Mouse (Mus musculus) liver, embryonic 13.5 days (tissue): ENCODE measurements at regions not wholly inside any gene's neighbourhood (a gene's known extent, or its start where the extent isn't known, plus 50 kb on each side); places are given as distances from the start of the nearest gene placed in this dataset.

Experiments used
- ATAC-seq: fragments of 200-750 bp; cut with Nextera tagmentation; 2 replicates; pipeline ENCODE4 v1.8.0; 2017; ENCODE audit warnings: low read depth, mild to moderate bottlenecking, moderate number of reproducible peaks, moderate library complexity
- DNase-seq: peaks from one replicate; pipeline ENCODE4 v3.0.0; 2022
- H3K27ac ChIP-seq: fragments of 300-500 bp; sonication (generic); 2 replicates; pipeline ENCODE4 v1.5.1; 2015; ENCODE audit warnings: moderate library complexity, mild to moderate bottlenecking, inconsistent platforms
- H3K27me3 ChIP-seq: fragments of 300-500 bp; sonication (generic); 2 replicates; pipeline ENCODE4 v1.6.1; 2015; ENCODE audit warnings: mild to moderate bottlenecking, inconsistent platforms
- H3K36me3 ChIP-seq: fragments of 300-500 bp; sonication (generic); 2 replicates; pipeline ENCODE4 v1.6.1; 2015; ENCODE audit warnings: mild to moderate bottlenecking, inconsistent platforms
- H3K4me1 ChIP-seq: fragments of 300-500 bp; sonication (generic); replicated peaks from 2 replicates; pipeline ENCODE4 v1.6.1; 2015; ENCODE audit warnings: inconsistent platforms
- H3K4me2 ChIP-seq: fragments of 300-500 bp; sonication (generic); 2 replicates; pipeline ENCODE4 v1.6.1; 2015; ENCODE audit warnings: inconsistent platforms, mild to moderate bottlenecking, moderate library complexity
- H3K4me3 ChIP-seq: fragments of 300-500 bp; sonication (generic); replicated peaks from 2 replicates; pipeline ENCODE4 v1.5.1; 2015; ENCODE audit warnings: mild to moderate bottlenecking, inconsistent platforms
- H3K9ac ChIP-seq: fragments of 300-500 bp; sonication (generic); 2 replicates; pipeline ENCODE4 v1.6.1; 2015; ENCODE audit warnings: mild to moderate bottlenecking, inconsistent platforms
- H3K9me3 ChIP-seq: fragments of 300-500 bp; sonication (generic); replicated peaks from 2 replicates; pipeline ENCODE4 v1.6.1; 2016; ENCODE audit warnings: inconsistent platforms
- WGBS: fragments of 180-500 bp; shearing (Covaris S2); methylation state at CpG from one replicate; pipeline ENCODE4 v1.1.7; 2015; ENCODE audit not compliant: insufficient replicate concordance; 5-methylcytosine and 5-hydroxymethylcytosine counted together

DNA sequence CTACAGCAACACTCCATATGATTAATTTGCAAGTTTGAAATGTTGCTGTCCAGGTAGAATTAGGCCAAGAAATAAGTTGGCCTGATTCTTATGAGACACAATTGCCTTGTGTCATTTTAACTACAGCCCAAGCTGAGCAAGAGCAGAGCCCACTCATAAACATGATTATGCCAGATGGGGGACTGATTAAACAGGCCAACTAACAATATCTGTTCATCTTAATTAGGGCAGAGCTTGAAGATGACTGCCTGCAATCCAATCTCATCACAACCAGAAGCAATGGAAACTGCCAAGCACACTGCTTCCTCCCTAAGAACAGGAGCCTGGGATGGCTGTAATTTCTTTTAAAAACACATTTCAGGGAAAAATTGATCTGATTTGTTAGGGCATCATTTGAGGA is 333.1 kb downstream of the Sv2b start:
- Histone ChIP-seq H3K36me3 (no peaks in the 10 kb centered on the region), H3K27ac (no peak overlapping the region), H3K4me1 (no peaks in the 10 kb centered on the region), H3K4me3 (no peak overlapping the region), H3K9ac (no peak overlapping the region), H3K27me3 (no peaks in the 10 kb centered on the region), H3K9me3 (no peaks in the 10 kb centered on the region), H3K4me2 (no peak overlapping the region)
- ATAC-seq: no peak
- no peak for DNase-seq

- ATAC-seq (no peak), DNase-seq (no peak)
- no peaks in the 10 kb centered on the region for H3K9me3 ChIP-seq
- H3K4me1 ChIP-seq: no peaks in the 10 kb centered on the region
- no peak overlapping the region for H3K4me2 ChIP-seq
- H3K4me3 ChIP-seq: no peak overlapping the region
- no peaks in the 10 kb centered on the region for H3K36me3 ChIP-seq
- WGBS: 16% methylated on average over 3 of the region's 3 CpGs
- no peak overlapping the region for H3K9ac ChIP-seq
- H3K27ac ChIP-seq: no peak overlapping the region
- no peaks in the 10 kb centered on the region for H3K27me3 ChIP-seq
Observed at GRCm38 (mm10) chr7:74974448-74974847, 334.6 kb downstream of the Sv2b start.

GRCm38 (mm10) chr7:74944421-74945098 is 364.5 kb downstream of the Sv2b start:
- H3K36me3 ChIP-seq: no peaks in the 10 kb centered on the region
- H3K4me2 ChIP-seq: no peak overlapping the region
- no peak overlapping the region for H3K9ac ChIP-seq
- no peak for ATAC-seq
- no peak overlapping the region for H3K27ac ChIP-seq
- no peak for DNase-seq
- no peak overlapping the region for H3K4me3 ChIP-seq
- whole genome bisulfite sequencing: 47% methylated on average over 5 of the region's 5 CpGs
- H3K27me3 ChIP-seq: no peaks in the 10 kb centered on the region
- H3K4me1 ChIP-seq: no peaks in the 10 kb centered on the region
- H3K9me3 ChIP-seq: no peaks in the 10 kb centered on the region

DNA sequence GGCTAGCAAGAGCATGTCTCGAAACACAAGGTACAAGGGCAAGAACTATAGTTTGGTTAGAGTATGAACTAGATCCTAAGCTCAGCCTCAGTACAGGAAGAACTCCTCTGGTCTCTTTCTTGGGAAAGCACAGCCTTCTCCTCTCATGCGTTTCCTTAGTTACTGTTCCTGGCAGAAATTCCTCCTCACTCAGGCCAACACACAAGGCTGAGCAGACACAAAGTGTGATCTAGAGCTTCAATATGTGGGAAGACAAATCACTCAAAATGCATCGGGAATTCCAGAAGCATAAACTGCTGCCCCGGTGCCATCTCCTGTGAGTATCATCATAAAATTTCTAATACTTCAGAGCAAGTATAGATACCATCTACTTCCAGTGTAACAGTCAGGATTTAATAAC is 366.1 kb downstream of the Sv2b start:
- no peak for DNase-seq
- Histone ChIP-seq H3K27ac (no peak overlapping the region), H3K4me2 (no peak overlapping the region), H3K9ac (no peak overlapping the region), H3K9me3 (no peaks in the 10 kb centered on the region), H3K4me3 (no peak overlapping the region), H3K4me1 (no peaks in the 10 kb centered on the region), H3K36me3 (no peaks in the 10 kb centered on the region), H3K27me3 (no peaks in the 10 kb centered on the region)
- 64% methylated on average over 4 of the region's 4 CpGs for WGBS
- ATAC-seq: no peak

- H3K4me3 ChIP-seq: no peak overlapping the region
- no peaks in the 10 kb centered on the region for H3K36me3 ChIP-seq
- H3K4me2 ChIP-seq: no peak overlapping the region
- DNase-seq (no peak), ATAC-seq (no peak)
- WGBS: 50% methylated on average over 3 of the region's 3 CpGs
- no peaks in the 10 kb centered on the region for H3K4me1 ChIP-seq
- no peaks in the 10 kb centered on the region for H3K27me3 ChIP-seq
- H3K27ac ChIP-seq: no peak overlapping the region
- no peak overlapping the region for H3K9ac ChIP-seq
- no peaks in the 10 kb centered on the region for H3K9me3 ChIP-seq
Observed at GRCm38 (mm10) chr7:74942146-74942545, 366.9 kb downstream of the Sv2b start.

DNA sequence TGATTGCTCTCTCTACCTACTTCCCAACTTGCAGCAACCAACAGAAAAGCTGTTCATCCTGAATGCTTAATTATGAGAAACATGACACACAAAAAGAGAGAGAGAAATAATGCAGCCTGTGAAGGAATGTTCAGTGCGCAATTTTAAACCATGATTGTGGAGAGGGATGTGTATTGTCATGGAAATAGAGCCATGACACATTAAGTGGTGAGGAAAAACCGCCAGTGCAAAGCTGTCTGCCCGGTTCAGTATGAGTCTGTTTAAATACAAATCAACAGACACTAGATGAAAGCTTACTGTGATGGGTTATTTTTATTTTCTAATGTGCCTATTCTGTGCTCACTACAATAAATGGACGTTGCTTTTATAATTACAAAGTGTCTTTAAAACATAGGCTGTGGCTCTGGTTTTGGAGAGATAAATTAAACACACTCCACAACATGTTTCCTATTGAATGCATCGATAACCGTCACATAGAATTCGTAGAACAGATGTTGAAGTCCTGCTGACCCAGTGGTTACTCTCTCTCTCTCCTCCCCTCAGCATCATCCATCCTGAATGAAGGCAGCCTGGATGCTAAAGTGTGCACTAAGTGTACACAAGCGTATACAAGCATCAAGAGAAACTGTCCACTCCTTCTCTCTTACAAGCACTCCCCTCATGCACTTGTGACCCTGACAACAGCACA is 374.7 kb upstream of the Slco3a1 start:
- peak overlapping the region; percentile 52 for H3K4me2 ChIP-seq
- peak; percentile 3 for DNase-seq
- ATAC-seq: peak; percentile 41
- H3K27me3 ChIP-seq: no peaks in the 10 kb centered on the region
- peak overlapping the region; percentile 80 for H3K27ac ChIP-seq
- no peaks in the 10 kb centered on the region for H3K36me3 ChIP-seq
- H3K9ac ChIP-seq: peak overlapping the region; percentile 55
- H3K9me3 ChIP-seq: no peaks in the 10 kb centered on the region
- peaks cover 45% of the 10 kb centered on the region for H3K4me1 ChIP-seq
- WGBS: 29% methylated on average over 8 of the region's 8 CpGs
- no peak overlapping the region for H3K4me3 ChIP-seq

DNA sequence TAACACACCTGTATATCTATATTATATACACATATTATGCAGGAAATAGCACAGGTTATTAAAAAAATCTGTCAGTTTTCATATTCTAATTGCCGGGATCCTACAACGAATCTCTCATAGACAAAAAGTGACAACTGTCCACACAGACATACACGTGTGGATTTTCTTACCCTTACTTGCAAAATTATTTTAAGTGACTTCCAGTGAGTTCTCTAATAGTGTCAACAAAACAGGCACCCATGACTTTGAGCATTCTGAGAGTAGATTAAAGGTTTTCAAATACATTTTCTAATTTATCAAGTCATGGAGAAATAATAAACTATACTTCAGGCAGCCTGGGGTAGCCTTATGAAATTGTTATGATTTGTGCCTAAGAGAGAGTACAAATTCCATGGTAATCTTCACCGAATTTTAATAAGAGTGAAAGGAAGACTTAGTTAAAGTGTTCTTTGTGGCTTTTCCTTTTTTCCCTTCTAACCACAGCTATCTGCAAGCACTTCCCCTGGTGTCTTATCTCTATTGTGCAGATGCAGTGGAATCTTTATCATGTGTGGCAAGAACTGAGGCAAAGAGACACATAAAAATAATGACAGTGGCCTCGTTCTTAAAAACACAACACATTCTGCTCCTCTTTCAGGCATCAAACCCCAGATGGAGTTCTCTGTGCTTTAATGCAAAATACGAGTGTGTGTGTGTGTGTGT is 373.8 kb upstream of the Slco3a1 start:
- no peaks in the 10 kb centered on the region for H3K9me3 ChIP-seq
- 0 out of 2 replicates have a peak overlapping the region, but pooled peaks have one; percentile 3 for H3K4me3 ChIP-seq
- WGBS: 16% methylated on average over 6 of the region's 6 CpGs
- H3K9ac ChIP-seq: peak overlapping the region; percentile 55
- H3K4me2 ChIP-seq: peak overlapping the region; percentile 52
- H3K27ac ChIP-seq: peak overlapping the region; percentile 80
- peaks cover 45% of the 10 kb centered on the region for H3K4me1 ChIP-seq
- no peaks in the 10 kb centered on the region for H3K36me3 ChIP-seq
- H3K27me3 ChIP-seq: no peaks in the 10 kb centered on the region
- DNase-seq (peak; percentile 70), ATAC-seq (peak; percentile 93)

GRCm38 (mm10) chr7:74926729-74927128 is 372.1 kb upstream of the Slco3a1 start:
- Histone ChIP-seq H3K9ac (no peak overlapping the region), H3K27me3 (no peaks in the 10 kb centered on the region), H3K4me1 (peaks cover 45% of the 10 kb centered on the region), H3K9me3 (no peaks in the 10 kb centered on the region), H3K4me3 (no peak overlapping the region), H3K4me2 (no peak overlapping the region), H3K36me3 (no peaks in the 10 kb centered on the region), H3K27ac (peak overlapping the region; percentile 25; the same call in 1 of the 2 replicates)
- no peak for DNase-seq
- 74% methylated on average over 2 of the region's 2 CpGs for WGBS
- ATAC-seq: no peak

DNA sequence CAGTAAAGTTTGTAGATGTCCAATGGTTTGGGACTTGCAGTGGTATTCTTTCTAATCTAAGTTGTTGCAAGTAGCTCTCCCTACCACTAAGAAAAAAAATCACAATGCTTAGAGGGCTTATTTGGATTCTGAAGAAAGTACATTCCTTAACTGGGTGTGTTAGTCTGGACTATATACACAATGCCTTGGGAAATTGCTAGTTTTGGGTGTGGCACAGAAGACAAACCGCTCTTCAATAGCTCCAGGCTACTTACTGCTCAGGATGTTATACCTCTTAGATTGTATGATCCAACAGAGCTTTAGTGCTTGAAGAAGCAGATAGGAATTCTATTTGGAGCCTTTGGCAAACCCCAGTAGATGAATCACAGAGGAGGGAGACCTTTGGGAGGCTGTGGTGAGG is 369.6 kb upstream of the Slco3a1 start:
- H3K36me3 ChIP-seq: no peaks in the 10 kb centered on the region
- 72% methylated on average over 1 of the region's 1 CpGs for WGBS
- no peak for ATAC-seq
- DNase-seq: no peak
- no peaks in the 10 kb centered on the region for H3K27me3 ChIP-seq
- no peak overlapping the region for H3K9ac ChIP-seq
- H3K27ac ChIP-seq: no peak overlapping the region
- no peak overlapping the region for H3K4me3 ChIP-seq
- no peaks in the 10 kb centered on the region for H3K9me3 ChIP-seq
- H3K4me2 ChIP-seq: no peak overlapping the region
- peaks cover 24% of the 10 kb centered on the region for H3K4me1 ChIP-seq

GRCm38 (mm10) chr7:74908311-74908962 is 353.9 kb upstream of the Slco3a1 start:
- Histone ChIP-seq H3K36me3 (no peaks in the 10 kb centered on the region), H3K9me3 (no peaks in the 10 kb centered on the region), H3K4me2 (no peak overlapping the region), H3K4me1 (0 out of 2 replicates have a peak, but pooled peaks cover 6% of the 10 kb centered on the region), H3K27ac (no peak overlapping the region), H3K4me3 (no peak overlapping the region), H3K9ac (no peak overlapping the region), H3K27me3 (no peaks in the 10 kb centered on the region)
- DNase-seq (no peak), ATAC-seq (no peak)
- WGBS: 9% methylated on average over 3 of the region's 3 CpGs

DNA sequence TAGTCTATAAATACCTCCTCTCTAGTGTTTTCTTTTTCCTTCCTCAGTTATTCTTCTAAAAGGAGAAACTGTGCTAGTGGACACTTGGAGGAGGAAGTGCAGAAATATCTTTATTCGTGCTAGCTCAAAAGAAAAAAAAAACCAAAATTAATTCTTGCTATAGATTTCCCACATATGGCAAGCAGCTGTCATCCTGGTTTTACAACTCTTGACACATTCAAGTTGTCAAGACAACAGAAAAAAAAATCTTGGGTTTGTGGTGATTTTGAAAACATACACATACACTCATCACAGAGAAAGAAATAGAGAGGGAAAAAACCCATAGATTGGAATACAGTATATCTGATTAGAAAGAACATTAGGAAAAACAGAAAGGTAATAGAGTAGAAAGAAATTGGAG is 352.8 kb upstream of the Slco3a1 start:
- no peak overlapping the region for H3K4me3 ChIP-seq
- no peak overlapping the region for H3K4me2 ChIP-seq
- ATAC-seq: no peak
- no peaks in the 10 kb centered on the region for H3K36me3 ChIP-seq
- no peaks in the 10 kb centered on the region for H3K27me3 ChIP-seq
- 0 out of 2 replicates have a peak, but pooled peaks cover 6% of the 10 kb centered on the region for H3K4me1 ChIP-seq
- WGBS: 33% methylated on average over 1 of the region's 1 CpGs
- H3K9me3 ChIP-seq: no peaks in the 10 kb centered on the region
- no peak overlapping the region for H3K27ac ChIP-seq
- no peak for DNase-seq
- H3K9ac ChIP-seq: no peak overlapping the region
